Mouse (Mus musculus): ENCODE measurements around the gene Slx4ip.
"Not testable (repeated sequence)": the region's sequence is repeated elsewhere in the genome, so short reads cannot be mapped to it uniquely, and the experiment has no call there.

Gene Slx4ip

DNA sequence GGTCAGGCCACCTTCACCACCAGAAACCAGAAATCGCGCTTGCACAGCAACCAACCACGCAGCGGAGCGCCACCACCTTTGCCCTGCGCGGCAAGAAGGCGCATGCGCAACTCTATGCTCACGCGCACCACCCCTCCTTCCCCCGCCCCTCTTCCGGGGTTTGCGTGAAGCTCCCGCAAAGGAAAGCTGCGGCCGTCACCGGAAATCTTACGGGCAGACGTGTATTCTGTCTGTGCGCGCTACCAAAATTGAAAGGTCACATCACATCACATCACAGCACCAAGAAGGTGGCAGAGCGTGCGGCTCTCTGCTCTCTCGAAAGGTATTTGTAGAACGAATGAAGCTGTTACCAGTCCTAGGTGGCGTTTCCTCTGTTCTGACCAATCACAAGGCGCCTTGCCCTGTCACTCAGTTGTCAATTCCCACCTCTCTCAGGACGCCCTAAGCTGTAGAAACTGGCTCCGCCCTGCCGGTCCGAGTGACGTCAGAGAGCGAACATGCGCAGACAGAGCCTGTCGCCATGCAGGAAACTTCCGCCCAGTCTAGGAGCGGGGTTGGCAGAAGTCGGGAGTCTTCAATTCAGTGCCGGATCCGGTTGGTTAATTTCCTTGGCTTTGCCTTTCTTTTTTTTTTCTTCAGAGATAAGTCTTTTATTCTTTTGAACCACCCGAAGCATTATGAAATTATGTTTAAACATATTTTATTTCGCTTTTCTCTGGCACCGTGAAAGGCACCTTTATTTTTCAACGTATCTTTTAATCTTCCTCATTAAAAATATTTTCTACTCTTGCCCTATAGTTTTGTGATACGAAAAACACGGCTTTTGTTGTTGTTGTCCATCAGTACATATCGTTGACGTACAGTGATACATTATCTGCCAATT is at the start of gene Slx4ip, which contains the start of the genes AL731706.1 and Mkks:
TSS of gene Slx4ip (plus strand) at position 151 of the 883 bp plus-strand sequence.
TSS of gene AL731706.1 (minus strand) at position 322 of the 883 bp plus-strand sequence.
TSS of gene Mkks (minus strand) at position 322 of the 883 bp plus-strand sequence.
- peak; percentile 100 for DNase-seq (ENCODE audit: low spot score)

DNA sequence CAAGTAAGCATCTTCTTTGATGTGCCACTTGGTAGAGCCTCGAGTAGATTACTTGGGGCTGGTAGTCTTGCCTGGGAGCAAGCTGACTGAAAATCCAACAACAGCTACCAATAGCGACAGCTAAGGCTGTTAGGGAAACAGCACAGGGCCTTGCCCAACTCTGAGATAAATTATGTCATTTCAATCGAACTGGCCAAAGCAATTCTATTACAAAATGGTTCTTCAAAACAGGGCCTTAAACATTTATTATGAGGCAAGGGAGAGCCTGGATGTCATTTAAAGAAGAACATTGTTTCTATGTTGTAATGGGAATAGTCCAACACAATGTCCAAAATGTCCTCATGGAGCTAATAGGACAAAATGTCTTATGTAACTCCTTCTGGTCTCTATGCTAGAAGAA is 40.7 kb upstream of the Slx4ip start:
- peak; percentile 66 for DNase-seq (ENCODE audit: low spot score)

DNA sequence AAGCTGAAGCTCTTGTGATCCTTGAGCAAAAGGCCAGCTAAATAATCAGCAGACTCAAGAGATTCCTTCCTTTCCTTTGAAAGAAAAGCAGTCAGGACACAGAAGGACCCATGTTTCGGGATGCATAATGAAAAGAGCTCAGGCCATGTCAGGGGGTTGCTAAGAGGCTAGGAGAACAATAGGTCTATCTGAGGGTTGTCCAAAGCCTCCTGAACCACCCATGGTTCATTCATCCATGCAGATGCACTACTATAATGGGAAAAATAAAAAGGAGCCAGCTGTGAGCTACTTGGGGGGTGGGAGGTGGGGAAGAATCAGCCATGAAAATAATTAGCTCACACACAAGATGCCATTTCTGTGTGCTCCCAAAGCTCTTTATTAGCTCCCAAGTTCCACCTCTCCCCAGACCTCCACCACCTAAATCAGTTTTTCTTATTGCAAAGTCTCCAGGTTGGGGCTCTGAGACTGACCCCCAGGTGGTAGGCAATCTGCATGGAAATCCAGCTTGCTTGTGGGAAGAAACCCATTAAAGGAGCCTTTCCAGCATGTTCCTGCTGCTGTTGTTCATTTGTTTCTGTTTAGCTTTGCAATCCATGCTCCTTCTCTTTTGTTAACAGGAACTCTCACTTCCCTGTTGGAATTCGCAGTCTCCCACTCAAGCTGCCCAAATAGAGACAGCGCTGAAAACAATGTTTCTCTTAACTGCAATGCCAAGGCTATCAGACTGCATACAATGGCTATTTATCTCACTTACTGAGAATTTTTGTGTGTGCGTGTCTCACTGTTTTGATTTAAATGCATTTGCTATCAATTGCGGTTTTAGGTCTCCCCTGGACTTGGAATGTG is 36.3 kb upstream of the Slx4ip start:
- no peak for DNase-seq (ENCODE audit: low spot score)

DNA sequence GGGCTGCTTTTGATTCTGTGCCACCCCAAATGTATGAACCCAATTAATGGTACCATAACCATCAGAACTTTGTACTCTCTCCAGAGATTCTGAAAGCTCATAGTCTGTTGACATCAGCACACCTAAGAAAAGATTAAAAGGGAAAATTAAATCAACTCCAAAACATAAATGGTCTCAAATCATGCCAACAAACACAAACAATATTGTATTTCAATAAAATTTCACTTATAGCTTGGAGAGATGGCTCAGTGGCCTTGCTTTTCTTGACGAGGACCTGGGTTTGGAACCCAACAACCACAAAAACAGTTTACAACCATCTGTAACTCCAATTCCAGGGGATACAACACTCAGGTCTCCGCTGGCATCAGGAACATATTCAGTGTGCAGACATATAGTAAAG is 5.4 kb upstream of the Slx4ip start, which contains the start of gene AL731706.2:
TSS of gene AL731706.2 (minus strand) at position 101 of the 400 bp plus-strand sequence.
- DNase-seq (ENCODE audit: low spot score), result no peak

DNA sequence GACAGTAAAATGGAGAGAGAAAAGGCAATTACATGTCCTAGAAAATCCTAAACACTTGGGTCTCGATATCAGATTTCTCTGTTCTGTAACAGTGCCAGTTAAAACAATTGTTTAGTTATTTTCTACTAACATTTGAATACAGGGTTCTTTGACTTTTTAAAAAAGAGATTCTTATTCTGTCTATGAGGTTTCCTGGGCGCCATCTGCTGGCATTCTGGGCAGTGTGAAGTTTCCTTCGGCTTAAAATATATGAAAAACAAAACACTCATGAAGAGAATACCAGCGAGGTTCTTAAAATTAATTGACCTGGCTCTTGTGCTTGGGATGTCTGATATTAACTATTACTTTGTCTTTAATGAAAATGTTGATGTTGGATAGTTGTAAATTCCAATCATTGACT is 4.2 kb upstream of the Slx4ip start:
- DNase-seq (ENCODE audit: low spot score), result peak; percentile 79

DNA sequence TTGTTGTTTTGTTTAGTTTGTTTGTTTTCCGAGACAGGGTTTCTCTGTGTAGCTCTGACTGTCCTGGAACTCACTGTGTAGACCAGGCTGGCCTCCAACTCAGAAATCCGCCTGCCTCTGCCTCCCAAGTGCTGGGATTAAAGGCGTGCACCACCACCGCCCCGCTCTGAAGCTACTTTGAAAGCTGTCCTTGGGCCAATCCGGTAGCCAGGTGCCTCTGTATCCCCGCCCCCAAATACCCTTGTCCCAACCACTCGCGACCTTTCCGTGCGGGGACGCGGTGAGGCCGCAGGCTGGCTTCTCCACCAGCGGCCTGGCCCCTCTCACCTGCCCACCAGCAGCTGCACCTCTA is 326 bp upstream of the Slx4ip start:
- DNase-seq (ENCODE audit: low spot score), result not testable (repeated sequence)

DNA sequence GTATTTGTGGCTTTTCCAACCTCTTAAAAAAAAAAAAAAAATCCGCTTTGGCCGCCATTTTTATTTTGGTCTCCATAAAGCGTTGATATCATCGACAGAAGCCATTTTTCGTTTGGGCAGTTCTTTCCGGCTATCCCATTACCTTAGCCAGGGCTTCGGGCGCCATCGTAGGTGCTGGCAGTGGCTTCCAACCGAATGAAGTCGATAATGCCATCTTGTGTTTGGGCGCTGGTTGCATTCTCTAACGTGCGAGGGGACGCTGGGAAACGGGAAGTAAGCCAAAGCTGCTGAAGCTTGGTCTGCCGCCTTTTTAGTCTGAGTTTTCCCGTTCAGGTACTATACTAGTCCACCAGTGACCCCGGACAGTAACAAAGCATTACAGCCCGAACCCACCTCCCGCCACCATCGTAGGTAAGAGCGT is 943 bp downstream of the Slx4ip start:
- peak; percentile 99 for DNase-seq (ENCODE audit: low spot score)

DNA sequence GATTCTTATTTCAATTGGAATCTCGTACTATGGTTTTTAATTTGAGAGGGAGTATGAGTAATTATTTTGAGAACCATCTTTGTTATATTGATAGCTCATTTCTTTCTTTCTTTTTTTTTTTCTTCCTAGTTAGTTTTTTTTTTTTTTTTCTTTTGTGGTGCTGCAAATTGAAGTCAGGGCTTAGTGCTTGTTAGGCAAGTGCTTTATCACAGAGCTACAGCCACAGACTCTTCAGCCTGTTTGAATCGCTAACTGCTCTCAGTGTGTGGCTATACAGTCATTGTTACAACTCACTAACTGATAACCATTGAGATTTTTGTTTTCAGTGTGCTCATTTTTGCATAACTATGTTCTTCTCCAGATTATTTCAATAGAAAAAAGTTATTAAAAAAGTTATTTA is 3.5 kb downstream of the Slx4ip start:
- DNase-seq (ENCODE audit: low spot score), result no peak

DNA sequence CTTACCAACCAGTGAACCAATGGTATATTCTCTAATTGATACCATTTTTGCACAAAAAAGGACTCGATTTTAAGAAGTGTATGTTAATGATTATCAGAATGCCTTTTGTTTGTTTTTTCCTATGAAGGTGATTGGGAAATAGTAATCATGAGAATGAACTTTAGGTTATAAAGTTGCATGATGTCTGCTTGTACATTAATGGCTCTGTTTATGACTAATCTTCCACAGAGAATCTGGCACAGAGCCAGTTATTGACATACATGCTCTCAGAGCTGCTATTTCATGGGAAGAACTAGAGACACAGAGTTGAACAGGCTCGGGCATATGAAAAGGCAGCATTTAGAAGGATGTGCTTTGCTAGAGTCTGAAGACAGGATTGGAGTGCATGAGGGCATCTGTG is 5.1 kb downstream of the Slx4ip start:
- peak; percentile 45 for DNase-seq (ENCODE audit: low spot score)

DNA sequence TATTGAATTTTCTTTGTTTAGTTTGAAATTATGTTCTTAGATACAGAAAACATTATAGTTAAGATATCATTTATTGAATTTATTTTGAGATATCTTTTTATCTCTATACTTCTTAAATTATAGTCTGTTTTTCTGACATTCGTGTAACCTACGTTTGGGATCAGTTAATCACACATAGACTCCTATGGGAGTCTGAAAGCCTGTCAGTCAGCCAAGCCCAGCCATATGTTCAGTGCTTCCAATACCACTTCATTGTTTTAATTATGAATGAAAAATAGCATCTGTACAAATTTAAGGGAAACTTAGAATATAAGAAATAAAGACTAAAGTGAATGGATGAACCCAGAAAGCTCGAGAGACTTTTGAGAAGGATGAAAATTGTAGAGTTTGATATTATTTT is 17.6 kb downstream of the Slx4ip start:
- no peak for DNase-seq (ENCODE audit: low spot score)

DNA sequence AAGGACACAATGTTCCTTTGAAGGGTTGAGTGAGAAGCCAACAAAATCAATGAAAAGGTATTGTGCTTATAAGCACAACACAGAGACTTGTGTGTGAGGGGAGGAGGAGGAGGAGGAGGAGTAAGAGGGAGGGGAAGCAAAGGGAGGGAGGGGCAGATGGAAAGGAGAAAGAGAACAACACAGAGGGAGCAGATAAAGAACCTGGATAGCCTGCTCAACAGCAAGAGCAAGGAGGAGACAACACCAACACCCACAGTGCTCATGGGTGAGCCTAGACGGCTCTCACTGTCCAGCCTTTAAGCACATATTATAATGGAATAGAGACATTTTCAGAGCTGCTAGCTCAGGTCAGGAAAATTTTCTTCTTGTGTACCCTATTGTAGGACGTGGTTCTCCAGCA is 18.3 kb downstream of the Slx4ip start:
- no peak for DNase-seq (ENCODE audit: low spot score)

DNA sequence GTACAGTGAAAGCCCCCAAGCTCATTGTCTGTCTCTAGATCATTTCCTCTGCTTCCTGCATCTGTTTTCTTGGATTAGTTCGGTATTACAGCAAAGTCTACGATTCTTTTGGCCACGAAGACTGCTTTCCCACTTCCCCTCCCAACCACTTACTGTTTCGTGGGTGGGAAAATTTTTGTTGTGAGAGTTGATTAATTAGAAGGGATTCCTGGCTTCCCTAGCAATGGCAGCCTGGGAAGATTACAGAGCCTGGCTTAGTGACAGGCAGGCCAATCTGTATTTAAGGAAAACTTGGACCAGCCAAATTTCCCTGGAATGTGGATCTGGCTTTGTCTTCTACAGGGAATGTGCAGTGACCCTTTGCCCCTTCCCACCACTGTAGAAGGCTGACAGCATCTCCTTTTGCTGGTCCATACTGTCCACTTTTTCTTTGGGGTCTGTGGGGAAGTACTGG is 21.0 kb downstream of the Slx4ip start:
- no peak for DNase-seq (ENCODE audit: low spot score)

DNA sequence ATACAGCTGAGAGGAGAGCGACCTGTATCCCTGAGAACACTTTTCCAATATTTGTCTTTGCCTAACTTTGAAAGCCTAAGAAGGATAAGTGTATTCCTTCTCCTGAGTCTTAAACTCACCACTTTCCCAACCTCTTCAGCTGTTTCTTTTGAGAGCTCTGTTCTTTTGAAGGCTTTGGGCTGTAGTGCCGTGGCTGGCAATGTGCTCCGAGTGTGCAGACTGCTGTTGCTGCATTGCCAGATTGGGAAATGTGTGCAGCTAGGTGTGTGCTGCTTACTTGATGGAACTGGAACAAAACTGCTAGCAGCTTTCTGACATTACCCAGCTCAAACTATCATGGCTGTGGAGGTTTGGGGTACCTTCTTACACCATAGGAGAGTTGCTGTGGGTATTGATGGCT is 22.0 kb downstream of the Slx4ip start:
- no peak for DNase-seq (ENCODE audit: low spot score)

DNA sequence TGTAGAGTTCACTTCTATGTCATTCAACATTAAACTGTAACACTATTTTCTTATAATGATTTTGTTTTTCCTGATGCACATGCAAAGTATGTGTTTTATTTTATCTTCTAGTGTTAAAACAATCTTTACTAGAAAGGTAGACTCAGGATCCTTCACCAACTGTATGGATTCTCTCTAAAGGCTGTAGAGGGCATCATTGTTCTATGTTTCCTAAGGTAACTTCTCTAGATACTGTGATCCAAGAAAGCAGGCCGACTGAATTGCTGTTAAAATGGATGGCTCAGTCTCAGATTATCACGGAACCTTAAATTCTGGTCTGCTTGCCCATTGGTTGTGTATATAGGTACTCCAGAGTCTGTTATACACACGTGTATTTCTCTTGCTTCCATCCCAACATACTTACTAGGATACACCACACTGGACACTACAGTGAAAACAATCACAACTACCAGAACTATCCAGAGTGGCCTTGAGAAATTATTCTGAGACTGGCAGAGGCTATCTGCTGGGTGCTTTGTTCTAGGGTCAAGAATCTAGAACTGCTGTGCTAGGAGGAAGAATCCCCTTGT is 23.4 kb downstream of the Slx4ip start:
- peak; percentile 66 for DNase-seq (ENCODE audit: low spot score)

DNA sequence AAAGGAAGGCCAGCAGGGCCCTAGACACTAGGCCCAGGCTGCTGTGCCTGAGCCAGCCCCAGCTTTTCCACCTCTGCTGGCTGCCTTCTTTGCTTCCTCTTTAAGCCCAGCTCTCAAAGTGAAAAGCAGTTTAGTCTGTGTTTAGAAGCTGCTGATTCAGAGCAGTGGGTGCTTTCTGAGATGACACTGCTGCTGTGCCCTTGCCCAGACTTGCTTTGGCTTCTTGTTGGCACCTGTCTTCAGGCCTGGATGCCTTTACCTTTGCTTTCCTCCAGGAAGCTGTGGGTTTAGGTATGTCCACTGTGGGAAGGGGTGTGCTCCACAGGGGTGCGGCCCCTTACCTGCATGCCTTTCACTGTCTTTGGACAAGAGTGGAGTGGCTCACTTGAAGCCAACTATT is 28.4 kb downstream of the Slx4ip start:
- no peak for DNase-seq (ENCODE audit: low spot score)

DNA sequence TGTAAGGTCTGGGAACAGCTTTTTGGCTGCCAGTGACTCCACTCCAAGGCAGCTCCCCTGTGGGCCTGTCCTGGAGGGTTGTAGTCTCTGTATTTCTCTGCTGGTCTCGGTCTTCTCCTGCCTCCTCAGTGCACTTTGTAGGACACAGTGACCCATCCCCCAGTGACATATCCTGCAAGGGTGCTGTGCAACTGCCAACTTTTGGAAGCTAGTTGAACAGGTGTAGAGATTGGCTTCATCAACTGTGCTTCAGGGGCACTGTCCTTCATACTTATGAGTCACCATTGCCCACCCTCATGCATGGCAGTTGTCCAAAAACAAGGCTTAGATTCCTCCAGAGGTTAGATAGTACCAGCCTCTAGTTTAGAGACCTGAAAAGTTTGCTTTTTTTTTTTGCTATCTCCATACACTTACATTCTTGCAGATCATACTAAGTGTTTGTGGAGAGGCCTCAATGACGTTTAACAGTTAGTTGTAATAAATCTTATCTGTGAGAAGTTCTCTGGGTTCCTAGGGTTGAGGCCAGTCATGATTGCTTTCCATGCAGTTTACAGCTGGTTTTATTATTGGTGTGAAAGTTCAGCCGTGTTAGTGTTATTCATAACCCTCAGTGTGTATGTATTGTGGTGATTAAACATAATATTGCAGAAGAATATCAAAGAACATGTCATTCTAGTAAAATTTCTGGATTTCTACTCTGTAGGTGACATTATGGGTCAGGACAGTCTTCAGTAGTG is 29.4 kb downstream of the Slx4ip start:
- no peak for DNase-seq (ENCODE audit: low spot score)

DNA sequence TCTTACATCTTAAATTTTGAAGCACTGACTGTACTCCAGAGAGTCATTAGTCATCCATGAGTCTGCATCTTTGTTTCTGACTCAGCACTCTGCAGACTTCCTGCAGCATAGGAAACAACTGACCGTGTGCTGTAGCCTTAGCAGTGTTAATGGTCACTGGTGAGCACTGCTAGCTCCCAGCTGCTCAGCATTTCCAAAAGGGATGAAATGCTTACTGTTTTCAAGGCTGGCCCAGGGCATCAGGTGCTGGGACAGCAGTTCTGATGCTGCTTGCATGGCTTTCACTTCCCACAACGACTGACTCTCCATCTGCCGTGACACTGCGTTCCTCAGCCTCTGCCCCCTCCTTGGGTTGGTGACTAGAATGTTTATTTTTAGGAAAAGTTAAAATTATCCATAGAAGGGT is 30.0 kb downstream of the Slx4ip start:
- peak; percentile 60 for DNase-seq (ENCODE audit: low spot score)

DNA sequence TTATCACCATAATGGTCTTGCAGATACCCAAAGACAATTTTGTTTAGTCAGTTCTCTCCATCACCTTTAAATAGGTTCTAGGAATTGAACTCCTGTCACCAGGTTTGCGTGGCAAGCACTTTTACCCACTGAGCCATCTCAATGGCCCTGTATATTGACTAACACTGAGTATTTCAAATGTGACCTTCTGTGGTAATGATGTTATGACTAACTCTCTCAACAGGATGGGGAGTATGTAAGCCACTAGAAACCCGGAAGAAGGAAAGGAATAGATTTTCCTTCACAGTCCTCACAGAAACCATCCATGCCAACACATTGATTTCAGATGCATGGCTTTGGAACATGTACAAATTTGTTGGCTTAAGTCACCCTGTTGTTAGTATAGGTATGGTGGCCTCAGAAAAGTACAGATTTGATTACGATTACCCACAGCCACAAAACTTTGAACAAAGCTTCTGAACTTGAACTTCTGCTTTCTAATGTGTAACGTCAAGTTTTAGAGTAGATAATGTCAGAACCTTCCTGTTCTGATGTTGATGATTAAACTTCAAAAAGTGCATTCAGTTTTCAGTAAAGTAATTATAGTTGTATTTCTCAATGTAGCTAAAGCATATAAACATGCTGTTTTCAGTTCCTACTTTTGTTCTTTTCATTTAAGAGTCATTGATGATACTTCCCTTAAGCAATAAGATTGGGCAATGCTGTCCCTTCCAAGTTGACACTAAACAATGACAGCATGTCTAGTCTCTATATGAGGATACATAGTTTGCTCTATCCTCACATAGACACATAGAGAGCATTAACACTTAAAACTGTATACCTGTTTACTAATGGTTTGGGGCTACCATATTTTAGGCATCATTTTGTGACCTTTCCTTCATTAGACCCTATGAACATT is 45.6 kb downstream of the Slx4ip start:
- DNase-seq (ENCODE audit: low spot score), result no peak

DNA sequence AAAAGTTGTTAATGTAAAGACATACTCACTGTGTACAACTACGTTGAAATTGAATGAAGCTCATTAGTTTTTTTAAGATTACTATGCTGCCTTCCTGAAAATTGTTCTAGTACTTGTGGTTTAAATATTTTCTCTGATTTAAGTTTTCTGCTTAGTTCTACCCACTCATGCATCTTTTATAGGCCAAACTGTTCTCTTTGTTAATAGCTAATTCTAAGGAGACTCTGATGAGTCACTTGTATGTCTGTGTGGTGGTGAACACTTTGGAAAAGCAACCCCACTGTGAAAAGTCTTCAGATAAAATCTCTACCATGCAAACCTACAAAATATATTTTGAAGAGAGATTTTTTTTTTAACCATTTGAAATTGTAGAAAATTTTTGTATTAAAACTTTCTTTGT is 47.2 kb downstream of the Slx4ip start:
- DNase-seq (ENCODE audit: low spot score), result no peak

DNA sequence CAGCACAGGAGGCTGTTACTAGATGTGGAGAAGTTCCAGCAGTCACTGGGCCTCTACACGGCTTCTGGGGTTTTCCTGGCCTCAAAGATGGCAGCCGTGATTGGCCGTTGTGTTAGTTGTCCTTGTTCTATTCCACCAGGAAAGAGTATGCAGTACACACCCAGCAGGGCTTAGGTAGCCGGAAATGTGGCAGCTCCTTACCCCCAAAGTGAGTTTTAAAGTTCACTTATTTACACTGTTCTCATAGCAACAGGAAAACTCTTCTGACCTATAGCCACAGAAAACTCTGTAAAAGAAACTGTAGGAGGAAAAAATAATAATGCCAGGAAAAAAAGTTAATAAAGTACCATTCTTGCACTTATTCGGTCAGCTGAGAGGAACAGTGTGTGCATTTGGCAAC is 55.3 kb downstream of the Slx4ip start:
- DNase-seq (ENCODE audit: low spot score), result peak; percentile 47

DNA sequence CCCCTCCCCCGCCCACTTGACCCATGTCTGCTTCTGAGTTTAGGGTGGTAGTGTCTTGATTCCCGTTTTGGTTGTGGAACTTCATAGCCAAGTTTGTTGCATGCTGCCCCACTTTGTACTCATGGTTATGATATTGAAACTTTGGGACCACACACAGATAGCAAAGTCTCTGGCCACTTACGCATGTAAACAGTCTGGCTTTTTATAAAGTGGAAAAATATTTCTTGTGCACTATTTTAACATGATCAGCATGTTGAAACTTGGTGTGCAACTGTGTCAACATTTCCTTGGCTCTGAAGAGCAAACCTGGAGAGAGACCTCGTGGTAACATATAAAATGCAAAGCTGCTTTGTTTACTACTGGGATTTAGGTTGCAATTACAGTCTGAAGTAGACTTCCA is 56.5 kb downstream of the Slx4ip start:
- peak; percentile 21 for DNase-seq (ENCODE audit: low spot score)
